Mouse (Mus musculus) layer of hippocampus, postnatal 10 days (tissue): ENCODE data around the gene Osbp. TPM values are rescaled to one million over a fixed set of nuclear protein-coding genes. Genes with fewer than 3 reads are reported as not detected.

Source experiments
- DNase-seq, 2 experiments: peaks; one replicate each; pipeline ENCODE4 v3.0.0; 2021; ENCODE audit warnings: low spot score in 2 of 2
- microRNA-seq, 2 experiments: library from miRNA; unstranded; fragments of <30 nt; microRNA quantifications; one replicate each; pipeline ENCODE4 v1.2.0; 2021
- total RNA-seq, 2 experiments: library from RNA; stranded (reverse); gene quantifications; 2 replicates each; pipeline ENCODE4 v1.2.3; 2021

Gene Osbp
- total RNA-seq, 2 experiments from 2014 or later = 54.2 to 56.3 TPM

GRCm38 (mm10) chr19:12010281-12010771 lies 44.6 kb downstream of the Osbp start:
- DNase-seq = peak; percentile 43 to 62

GRCm38 (mm10) chr19:12010916-12011559 lies 45.3 kb downstream of the Osbp start:
- peak; percentile 79 to 81 for DNase-seq

- DNase-seq = peak; percentile 88 to 90
Observed at GRCm38 (mm10) chr19:12011560-12012556, 46.1 kb downstream of the Osbp start.

- DNase-seq = no peak
Observed at GRCm38 (mm10) chr19:12012615-12013014, 46.9 kb downstream of the Osbp start.

- peak in 1 of 2 experiments; percentile 47 for DNase-seq
Observed at GRCm38 (mm10) chr19:12013228-12013627, 47.5 kb downstream of the Osbp start.

- DNase-seq = no peak
Observed at GRCm38 (mm10) chr19:12015708-12016107, 50.0 kb downstream of the Osbp start.

- DNase-seq = no peak
Observed at GRCm38 (mm10) chr19:12016192-12016591, 50.5 kb downstream of the Osbp start.

- DNase-seq = no peak
Observed at GRCm38 (mm10) chr19:12024149-12024548, 58.4 kb downstream of the Osbp start.

GRCm38 (mm10) chr19:12025333-12025732 lies 59.6 kb downstream of the Osbp start:
- no peak for DNase-seq

GRCm38 (mm10) chr19:12026606-12027005 lies 60.9 kb downstream of the Osbp start:
- no peak for DNase-seq

- DNase-seq = no peak
Observed at GRCm38 (mm10) chr19:12037727-12038126, 72.0 kb downstream of the Osbp start.

GRCm38 (mm10) chr19:12041217-12041616 lies 75.5 kb downstream of the Osbp start, which contains the start of gene Olfr1423:
Gene Olfr1423 (minus strand): TSS chr19:12041317.
- DNase-seq = no peak

GRCm38 (mm10) chr19:12043163-12043562 lies 77.4 kb downstream of the Osbp start:
- no peak for DNase-seq

Small RNA genes lying within 50 kb of the gene (microRNA-seq; reads per million reads assigned to microRNA genes)
- 8.5 to 10.6 reads per million in 2 experiments for gene Mir6994

Other genes with a start within 250 kb of the Osbp start
- not detected for gene Gif, start 218.4 kb upstream of the Osbp start, total RNA-seq
- gene Mrpl16, start 195.6 kb upstream of the Osbp start, total RNA-seq = 10 to 100 TPM; 45.4 to 46.7 TPM
- gene Stx3, start 146.5 kb upstream of the Osbp start, total RNA-seq = 10 to 100 TPM; 19.1 to 23.2 TPM
- gene Olfr1417, start 126.7 kb upstream of the Osbp start, total RNA-seq = not detected
- gene Olfr1418, start 104.9 kb upstream of the Osbp start, total RNA-seq = not detected
- gene Olfr1419, start 90.8 kb upstream of the Osbp start, total RNA-seq = not detected
- not detected for gene Olfr1420, start 79.4 kb upstream of the Osbp start, total RNA-seq
- gene Patl1, start 53.5 kb upstream of the Osbp start, total RNA-seq = 10 to 100 TPM; 20.3 to 22.3 TPM
- not detected for gene Olfr1423, start 75.4 kb downstream of the Osbp start, total RNA-seq
- not detected for gene Olfr1424, start 96.7 kb downstream of the Osbp start, total RNA-seq
- not detected for gene Olfr1425, start 111.8 kb downstream of the Osbp start, total RNA-seq
- gene Olfr1426, start 126.1 kb downstream of the Osbp start, total RNA-seq = not detected
- not detected for gene Olfr1427, start 137.4 kb downstream of the Osbp start, total RNA-seq
- not detected for gene Olfr1428, start 150.0 kb downstream of the Osbp start, total RNA-seq
- not detected for gene Olfr76, start 157.3 kb downstream of the Osbp start, total RNA-seq
- gene Olfr1555-ps1, start 204.2 kb downstream of the Osbp start, total RNA-seq = not detected
- not detected for gene Olfr1431, start 234.7 kb downstream of the Osbp start, total RNA-seq